Mouse (Mus musculus) CH12.LX (cell line): ENCODE measurements at regions not wholly inside any gene's neighbourhood (a gene's known extent, or its start where the extent isn't known, plus 50 kb on each side); places are given as distances from the start of the nearest gene placed in this dataset.

Experiments used
- DNase-seq: peaks from one replicate; pipeline ENCODE4 v3.0.0-alpha.2; 2013; ENCODE audit errors: extremely low read depth
- H3K27ac ChIP-seq: 2 replicates; pipeline ENCODE4 v1.5.1; 2012; ENCODE audit warnings: low read depth, mild to moderate bottlenecking, control low read depth, moderate library complexity; ENCODE audit not compliant: insufficient read depth
- H3K27me3 ChIP-seq: replicated peaks from 2 replicates; pipeline ENCODE3; 2012; ENCODE audit warnings: inconsistent platforms
- H3K36me3 ChIP-seq, 2 experiments: replicated peaks in 1 of 2; 2 replicates each; pipeline versions ENCODE3 to v1.6.1; 2012; ENCODE audit warnings: inconsistent platforms in 1 of 2, low read length in 1 of 2, mild to moderate bottlenecking in 1 of 2, mixed read lengths in 1 of 2, moderate library complexity in 1 of 2; ENCODE audit not compliant: control insufficient read depth in 1 of 2, insufficient read depth in 1 of 2
- H3K4me1 ChIP-seq, 2 experiments: 2 replicates each; pipeline ENCODE4 v1.6.1; 2012; ENCODE audit warnings: inconsistent platforms in 1 of 2, moderate library complexity in 1 of 2; ENCODE audit not compliant: insufficient read depth in 2 of 2, control insufficient read depth in 1 of 2
- H3K4me2 ChIP-seq: 2 replicates; pipeline ENCODE4 v1.6.1; 2012; ENCODE audit warnings: low read depth, mild to moderate bottlenecking, control low read depth; ENCODE audit not compliant: poor library complexity, insufficient read depth, severe bottlenecking
- H3K4me3 ChIP-seq, 3 experiments: fragments of 150-350 bp in 1 of 3; sonication (generic) in 1 of 3; replicated peaks in 1 of 3; 2 replicates each; pipeline versions ENCODE3 to v1.5.1; 2011 to 2012; ENCODE audit warnings: low read depth in 2 of 3, low read length in 2 of 3, mild to moderate bottlenecking in 2 of 3, moderate library complexity in 2 of 3, control low read depth in 1 of 3, improper control_type of control experiment in 1 of 3, inconsistent platforms in 1 of 3, mixed read lengths in 1 of 3; ENCODE audit not compliant: poor library complexity in 1 of 3
- H3K79me2 ChIP-seq: replicated peaks from 2 replicates; pipeline ENCODE4 v1.6.1; 2012; ENCODE audit warnings: mild to moderate bottlenecking, moderate library complexity; ENCODE audit not compliant: control insufficient read depth, poor library complexity, insufficient read depth, severe bottlenecking; ENCODE audit errors: extremely low read depth
- H3K9ac ChIP-seq: 2 replicates; pipeline ENCODE4 v1.6.1; 2012; ENCODE audit warnings: low read depth, mild to moderate bottlenecking, control low read depth, moderate library complexity; ENCODE audit not compliant: insufficient read depth
- H3K9me3 ChIP-seq: replicated peaks from 2 replicates; pipeline ENCODE3; 2012; ENCODE audit warnings: low read length, inconsistent platforms, mixed read lengths
- CHD2 ChIP-seq: IDR thresholded peaks from 2 replicates; pipeline ENCODE4 v1.6.1; 2011; ENCODE audit warnings: low read length, improper control_type of control experiment
- CTCF ChIP-seq, 2 experiments: IDR thresholded peaks in 1 of 2; conservative IDR thresholded peaks in 1 of 2; 2 replicates each; pipeline ENCODE4 v1.5.1; 2011 to 2012; ENCODE audit warnings: low read depth in 2 of 2, low read length in 2 of 2, improper control_type of control experiment in 1 of 2, inconsistent platforms in 1 of 2, mild to moderate bottlenecking in 1 of 2, moderate library complexity in 1 of 2
- E2F4 ChIP-seq: IDR thresholded peaks from 2 replicates; pipeline ENCODE4 v1.6.1; 2011; ENCODE audit warnings: low read depth, low read length, improper control_type of control experiment; ENCODE audit not compliant: insufficient replicate concordance
- ELF1 ChIP-seq: IDR thresholded peaks from 2 replicates; pipeline ENCODE4 v1.6.1; 2014; ENCODE audit warnings: low read depth, mild to moderate bottlenecking, inconsistent platforms, low read length, improper control_type of control experiment
- ETS1 ChIP-seq: conservative IDR thresholded peaks from 2 replicates; pipeline ENCODE4 v1.6.1; 2012; ENCODE audit warnings: low read depth, mild to moderate bottlenecking, inconsistent platforms, low read length, improper control_type of control experiment, moderate library complexity
- GABPA ChIP-seq: IDR thresholded peaks from 2 replicates; pipeline ENCODE4 v1.6.1; 2012; ENCODE audit warnings: low read depth, low read length, improper control_type of control experiment, inconsistent platforms; ENCODE audit not compliant: insufficient replicate concordance
- KAT2A ChIP-seq: IDR thresholded peaks from 2 replicates; pipeline ENCODE4 v1.6.1; 2012; ENCODE audit warnings: low read length, improper control_type of control experiment, inconsistent platforms; ENCODE audit not compliant: insufficient replicate concordance
- MAFK ChIP-seq: IDR thresholded peaks from 2 replicates; pipeline ENCODE4 v1.6.1; 2011; ENCODE audit warnings: low read length, improper control_type of control experiment; ENCODE audit not compliant: insufficient replicate concordance
- MAX ChIP-seq: IDR thresholded peaks from 2 replicates; pipeline ENCODE4 v1.6.1; 2011; ENCODE audit warnings: low read length, improper control_type of control experiment
- MAZ ChIP-seq: IDR thresholded peaks from 2 replicates; pipeline ENCODE4 v1.6.1; 2012; ENCODE audit warnings: low read depth, mild to moderate bottlenecking, inconsistent platforms, low read length, improper control_type of control experiment, moderate library complexity
- MEF2A ChIP-seq: IDR thresholded peaks from 2 replicates; pipeline ENCODE4 v1.6.1; 2014; ENCODE audit warnings: low read depth, mild to moderate bottlenecking, inconsistent platforms, low read length, improper control_type of control experiment, borderline replicate concordance
- MXI1 ChIP-seq: IDR thresholded peaks from 2 replicates; pipeline ENCODE4 v1.6.1; 2011; ENCODE audit warnings: mild to moderate bottlenecking, low read depth, low read length, improper control_type of control experiment
- MYC ChIP-seq: IDR thresholded peaks from 2 replicates; pipeline ENCODE4 v1.6.1; 2011; ENCODE audit warnings: low read depth, mild to moderate bottlenecking, improper control_type of control experiment, low read length
- NELFE ChIP-seq: IDR thresholded peaks from 2 replicates; pipeline ENCODE4 v1.6.1; 2011; ENCODE audit warnings: low read depth, low read length, improper control_type of control experiment
- POLR2A ChIP-seq: IDR thresholded peaks from 2 replicates; pipeline ENCODE4 v1.6.1; 2011; ENCODE audit warnings: low read depth, mild to moderate bottlenecking, improper control_type of control experiment, low read length
- SMC3 ChIP-seq: IDR thresholded peaks from 2 replicates; pipeline ENCODE4 v1.6.1; 2011; ENCODE audit warnings: low read depth, low read length, improper control_type of control experiment
- UBTF ChIP-seq: IDR thresholded peaks from 2 replicates; pipeline ENCODE4 v1.6.1; 2012; ENCODE audit warnings: low read depth, mild to moderate bottlenecking, inconsistent platforms, low read length, improper control_type of control experiment, moderate library complexity
- USF1 ChIP-seq: IDR thresholded peaks from 2 replicates; pipeline ENCODE4 v1.6.1; 2014; ENCODE audit warnings: low read depth, mild to moderate bottlenecking, inconsistent platforms, low read length, improper control_type of control experiment
- ZKSCAN1 ChIP-seq: IDR thresholded peaks from 2 replicates; pipeline ENCODE4 v1.6.1; 2012; ENCODE audit warnings: low read depth, inconsistent platforms, low read length, improper control_type of control experiment, borderline replicate concordance
- ZMIZ1 ChIP-seq: IDR thresholded peaks from 2 replicates; pipeline ENCODE4 v1.6.1; 2012; ENCODE audit warnings: low read depth, mild to moderate bottlenecking, inconsistent platforms, low read length, improper control_type of control experiment
- dilution Hi-C: fragments of 300-500 bp; cut with MboI; formaldehyde crosslinking; loops from 2 replicates; pipeline ENCODE4 v1.14.3; 2020; ENCODE audit warnings: low sequenced_read_pairs; ENCODE audit not compliant: extremely low pct_unique_long_range_greater_than_20kb, extremely low pct_ligation_motif_present
- in situ Hi-C: fragments of 300-500 bp; cut with MboI; formaldehyde crosslinking; loops from 3 replicates; pipeline ENCODE4 v1.14.3; 2019; ENCODE audit warnings: low sequenced_read_pairs, low pct_ligation_motif_present, low pct_unique_long_range_greater_than_20kb, mixed read lengths

- no peak overlapping the region for H3K4me3 ChIP-seq
- no peak for DNase-seq
- in situ Hi-C loops = no loop called here
- H3K9ac ChIP-seq = no peak overlapping the region
- no peaks in the 10 kb centered on the region for H3K36me3 ChIP-seq
- dilution Hi-C loops = no loop called here
- no peaks in the 10 kb centered on the region for H3K9me3 ChIP-seq
- no peak overlapping the region for H3K27ac ChIP-seq
- H3K27me3 ChIP-seq = no peaks in the 10 kb centered on the region
- no peak for TF ChIP-seq SMC3
- no peak for TF ChIP-seq ETS1
- TF ChIP-seq NELFE = no peak
- no peak for TF ChIP-seq ELF1
- TF ChIP-seq ZMIZ1 = no peak
- TF ChIP-seq CHD2 = no peak
- TF ChIP-seq KAT2A = no peak
- TF ChIP-seq GABPA = no peak
- TF ChIP-seq MAFK = no peak
- no peak for TF ChIP-seq MYC
- TF ChIP-seq USF1 = no peak
- TF ChIP-seq CTCF (conservative IDR thresholded peaks at IDR 0.05 in 1 of 2, IDR thresholded peaks at IDR 0.05 in 1 of 2; ENCODE audit: low read depth in 2 of 2, low read length in 2 of 2) = no peak
- TF ChIP-seq MXI1 = no peak
- no peak for TF ChIP-seq POLR2A
- no peak for TF ChIP-seq MEF2A
- no peak for TF ChIP-seq UBTF
- TF ChIP-seq E2F4 = no peak
- TF ChIP-seq MAX = no peak
- no peak for TF ChIP-seq ZKSCAN1
- H3K79me2 ChIP-seq = no peaks in the 10 kb centered on the region
- no peak overlapping the region for H3K4me2 ChIP-seq
- H3K4me1 ChIP-seq = no peaks in the 10 kb centered on the region
Observed at GRCm38 (mm10) chr12:33652597-33652996, 223.2 kb downstream of the Twistnb start.

GRCm38 (mm10) chr12:33675508-33675907 lies 246.1 kb downstream of the Twistnb start:
- dilution Hi-C loops (no loop called here), in situ Hi-C loops (no loop called here)
- no peak overlapping the region for H3K27ac ChIP-seq
- no peak overlapping the region for H3K4me2 ChIP-seq
- TF ChIP-seq POLR2A = no peak
- TF ChIP-seq MAZ = no peak
- H3K9ac ChIP-seq = no peak overlapping the region
- no peaks in the 10 kb centered on the region for H3K79me2 ChIP-seq
- no peaks in the 10 kb centered on the region for H3K9me3 ChIP-seq
- no peak for DNase-seq
- H3K4me3 ChIP-seq = no peak overlapping the region
- H3K27me3 ChIP-seq = no peaks in the 10 kb centered on the region
- no peaks in the 10 kb centered on the region for H3K36me3 ChIP-seq
- peaks cover 0 to 4% of the 10 kb centered on the region in 2 experiments; a peak in 1 of 4 replicates for H3K4me1 ChIP-seq
